Mouse (Mus musculus): ENCODE data around the gene Irf3. TPM values are rescaled to one million over a fixed set of nuclear protein-coding genes. Genes with fewer than 3 reads are reported as not detected.

The Irf3 gene
- polyA plus RNA-seq, 1 experiment from 2014 or later, result 71.1 TPM

GRCm38 (mm10) chr7:44983085-44983484, 14.4 kb upstream of the Irf3 start:
- H3K9me3 ChIP-seq, result no peaks in the 10 kb centered on the region
- H3K4me3 ChIP-seq, result no peak overlapping the region
- peaks cover 26% of the 10 kb centered on the region for H3K4me1 ChIP-seq
- H3K36me3 ChIP-seq, result peaks cover 59% of the 10 kb centered on the region
- DNase-seq (ENCODE audit: low spot score), result peak; percentile 91
- WGBS, result 41% methylated on average over 6 of the region's 6 CpGs
- H3K27me3 ChIP-seq (ENCODE audit: insufficient read depth, poor library complexity, severe bottlenecking), result no peaks in the 10 kb centered on the region
- H3K27ac ChIP-seq, result no peak overlapping the region

- WGBS, result 76% methylated on average over 7 of the region's 7 CpGs
Measured at GRCm38 (mm10) chr7:44983944-44984832, 13.3 kb upstream of the Irf3 start.

GRCm38 (mm10) chr7:44984833-44985164, 12.6 kb upstream of the Irf3 start:
- H3K4me1 ChIP-seq, result peaks cover 34% of the 10 kb centered on the region
- peak overlapping the region; percentile 95 for H3K4me3 ChIP-seq
- no peak for DNase-seq (ENCODE audit: low spot score)
- no peaks in the 10 kb centered on the region for H3K9me3 ChIP-seq
- H3K36me3 ChIP-seq, result peaks cover 53% of the 10 kb centered on the region
- WGBS, result 49% methylated on average over 3 of the region's 3 CpGs
- H3K27ac ChIP-seq, result 0 out of 2 replicates have a peak overlapping the region, but pooled peaks have one; percentile 99
- no peaks in the 10 kb centered on the region for H3K27me3 ChIP-seq (ENCODE audit: insufficient read depth, poor library complexity, severe bottlenecking)

More at GRCm38 (mm10) chr7:44983944-44984832, 13.3 kb upstream of the Irf3 start:
- peak overlapping the region; percentile 95 for H3K4me3 ChIP-seq
- DNase-seq (ENCODE audit: low spot score), result no peak
- peaks cover 33% of the 10 kb centered on the region for H3K4me1 ChIP-seq
- 0 out of 2 replicates have a peak overlapping the region, but pooled peaks have one; percentile 8 for H3K27ac ChIP-seq
- no peaks in the 10 kb centered on the region for H3K9me3 ChIP-seq
- H3K36me3 ChIP-seq, result peaks cover 53% of the 10 kb centered on the region
- H3K27me3 ChIP-seq (ENCODE audit: insufficient read depth, poor library complexity, severe bottlenecking), result no peaks in the 10 kb centered on the region

GRCm38 (mm10) chr7:44985595-44986191, 11.8 kb upstream of the Irf3 start:
- H3K27me3 ChIP-seq (ENCODE audit: insufficient read depth, poor library complexity, severe bottlenecking), result no peaks in the 10 kb centered on the region
- H3K4me1 ChIP-seq, result peaks cover 34% of the 10 kb centered on the region
- H3K9me3 ChIP-seq, result no peaks in the 10 kb centered on the region
- WGBS, result under 1% methylated on average over 41 of the region's 45 CpGs
- peak overlapping the region; percentile 95 for H3K4me3 ChIP-seq
- peak overlapping the region; percentile 99 for H3K27ac ChIP-seq
- DNase-seq (ENCODE audit: low spot score), result peak; percentile 94
- H3K36me3 ChIP-seq, result peaks cover 53% of the 10 kb centered on the region

- Histone ChIP-seq H3K27me3 (ENCODE audit: insufficient read depth, poor library complexity, severe bottlenecking) (no peaks in the 10 kb centered on the region), H3K4me3 (peak within 1 kb of the TSS; percentile 95), H3K27ac (peak within 1 kb of the TSS; percentile 99), H3K9me3 (no peaks in the 10 kb centered on the region), H3K36me3 (peaks cover 52% of the 10 kb centered on the region), H3K4me1 (peaks cover 34% of the 10 kb centered on the region)
- DNase-seq (ENCODE audit: low spot score), result peak; percentile 100
- under 1% methylated on average over 42 of the region's 42 CpGs for WGBS
Measured at GRCm38 (mm10) chr7:44986192-44986878, 11.1 kb upstream of the Irf3 start, which contains the start of gene Prmt1. TSS of gene Prmt1 (minus strand) at chr7:44986568.

- Histone ChIP-seq H3K27me3 (ENCODE audit: insufficient read depth, poor library complexity, severe bottlenecking) (no peaks in the 10 kb centered on the region), H3K36me3 (peaks cover 52% of the 10 kb centered on the region), H3K27ac (peak overlapping the region; percentile 99), H3K4me3 (peak overlapping the region; percentile 95), H3K9me3 (no peaks in the 10 kb centered on the region), H3K4me1 (peaks cover 34% of the 10 kb centered on the region)
- under 1% methylated on average over 29 of the region's 29 CpGs for WGBS
- no peak for DNase-seq (ENCODE audit: low spot score)
Measured at GRCm38 (mm10) chr7:44986879-44987718, 10.3 kb upstream of the Irf3 start.

GRCm38 (mm10) chr7:44996672-44997071, 776 bp upstream of the Irf3 start:
- H3K27ac ChIP-seq, result peak overlapping the region; percentile 92
- peak overlapping the region; percentile 76 for H3K4me3 ChIP-seq
- no peaks in the 10 kb centered on the region for H3K9me3 ChIP-seq
- H3K36me3 ChIP-seq, result peaks cover 68% of the 10 kb centered on the region
- H3K4me1 ChIP-seq, result peaks cover 48% of the 10 kb centered on the region
- 15% methylated on average over 10 of the region's 10 CpGs for WGBS
- no peaks in the 10 kb centered on the region for H3K27me3 ChIP-seq (ENCODE audit: insufficient read depth, poor library complexity, severe bottlenecking)
- no peak for DNase-seq (ENCODE audit: low spot score)

- peaks cover 48% of the 10 kb centered on the region for H3K4me1 ChIP-seq
- no peaks in the 10 kb centered on the region for H3K27me3 ChIP-seq (ENCODE audit: insufficient read depth, poor library complexity, severe bottlenecking)
- no peak for DNase-seq (ENCODE audit: low spot score)
- H3K27ac ChIP-seq, result peak overlapping the region; percentile 92
- no peaks in the 10 kb centered on the region for H3K9me3 ChIP-seq
- peaks cover 68% of the 10 kb centered on the region for H3K36me3 ChIP-seq
- WGBS, result 3% methylated on average over 15 of the region's 15 CpGs
- peak overlapping the region; percentile 76 for H3K4me3 ChIP-seq
Measured at GRCm38 (mm10) chr7:44997940-44998428, 536 bp downstream of the Irf3 start.

GRCm38 (mm10) chr7:44998501-44998955, 1.1 kb downstream of the Irf3 start, which contains the start of gene Bcl2l12:
TSS of gene Bcl2l12 (minus strand) at chr7:44998712.
- Histone ChIP-seq H3K4me3 (peak within 1 kb of the TSS; percentile 76), H3K4me1 (peaks cover 48% of the 10 kb centered on the region), H3K36me3 (peaks cover 68% of the 10 kb centered on the region), H3K27ac (peak within 1 kb of the TSS; percentile 92), H3K9me3 (no peaks in the 10 kb centered on the region), H3K27me3 (ENCODE audit: insufficient read depth, poor library complexity, severe bottlenecking) (no peaks in the 10 kb centered on the region)
- WGBS, result 1% methylated on average over 18 of the region's 18 CpGs
- DNase-seq (ENCODE audit: low spot score), result no peak

- Histone ChIP-seq H3K36me3 (peaks cover 66% of the 10 kb centered on the region), H3K27ac (no peak overlapping the region)
Measured at GRCm38 (mm10) chr7:44999753-45000152, 2.3 kb downstream of the Irf3 start.

GRCm38 (mm10) chr7:45000539-45001114, 3.2 kb downstream of the Irf3 start:
- DNase-seq (ENCODE audit: low spot score), result no peak
- Histone ChIP-seq H3K27ac (0 out of 2 replicates have a peak overlapping the region, but pooled peaks have one; percentile 6), H3K9me3 (no peaks in the 10 kb centered on the region), H3K4me3 (no peak overlapping the region), H3K4me1 (peaks cover 53% of the 10 kb centered on the region), H3K27me3 (ENCODE audit: insufficient read depth, poor library complexity, severe bottlenecking) (no peaks in the 10 kb centered on the region), H3K36me3 (peaks cover 66% of the 10 kb centered on the region)
- 88% methylated on average over 21 of the region's 21 CpGs for WGBS

More at GRCm38 (mm10) chr7:44999753-45000152, 2.3 kb downstream of the Irf3 start:
- no peaks in the 10 kb centered on the region for H3K9me3 ChIP-seq
- WGBS, result 70% methylated on average over 11 of the region's 11 CpGs
- no peaks in the 10 kb centered on the region for H3K27me3 ChIP-seq (ENCODE audit: insufficient read depth, poor library complexity, severe bottlenecking)
- H3K4me1 ChIP-seq, result peaks cover 49% of the 10 kb centered on the region
- peak overlapping the region; percentile 20; the same call in 1 of the 2 replicates for H3K4me3 ChIP-seq
- no peak for DNase-seq (ENCODE audit: low spot score)
